Mouse (Mus musculus): ENCODE results near the gene Ccdc117. TPM values are rescaled to one million over a fixed set of nuclear protein-coding genes. Genes with fewer than 3 reads are reported as not detected.
A peak's percentile ranks its signal among the peaks of the same experiment; 100 is the strongest.

Gene Ccdc117
- polyA plus RNA-seq, 1 experiment from 2014 or later = 18.0 TPM

DNA sequence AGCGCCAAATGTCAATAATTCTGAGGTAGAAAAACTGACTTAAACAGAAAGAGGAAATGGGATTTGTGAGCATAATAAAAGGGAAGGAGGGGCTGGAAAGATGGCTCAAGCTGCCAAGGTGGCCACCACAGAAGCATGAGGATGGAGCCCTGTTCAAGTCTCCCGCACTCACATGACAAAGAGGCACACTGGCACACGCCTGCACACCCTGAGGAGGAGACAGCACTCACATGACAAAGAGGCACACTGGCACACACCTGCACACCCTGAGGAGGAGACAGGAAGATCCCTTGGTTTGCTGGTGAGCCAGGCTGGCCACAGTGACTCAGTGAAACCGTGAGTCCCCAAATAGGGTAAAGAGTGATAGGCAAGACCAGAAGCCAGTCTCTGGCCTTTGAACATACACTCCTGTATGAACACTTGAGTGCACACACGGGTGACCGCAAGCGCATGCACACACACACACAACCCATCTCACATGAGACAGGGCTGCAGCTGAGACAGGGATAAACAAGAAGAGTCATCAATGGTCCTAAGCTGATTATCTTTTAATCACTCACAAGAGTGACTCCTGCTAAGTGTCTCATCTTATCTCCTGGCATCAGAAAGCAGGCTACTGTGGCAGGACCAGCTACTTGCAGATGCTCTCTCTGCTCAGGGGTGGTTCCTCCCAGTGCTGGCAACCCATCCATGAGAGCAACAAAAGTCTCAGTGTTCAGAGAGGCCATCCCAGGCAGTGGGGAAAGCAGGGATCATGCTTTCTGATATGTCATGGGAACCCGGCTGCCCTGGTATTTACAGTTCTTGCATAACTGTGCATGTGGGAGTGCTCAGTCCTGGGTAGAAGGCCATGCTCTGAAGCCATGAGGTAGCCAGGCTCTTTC lies 32.5 kb downstream of the Ccdc117 start:
- Histone ChIP-seq H3K27me3 (ENCODE audit: control insufficient read depth, insufficient read depth, low read depth, low read length) (no peaks in the 10 kb centered on the region), H3K4me3 (ENCODE audit: low read length) (no peak overlapping the region), H3K9me3 (ENCODE audit: control insufficient read depth, low read length) (no peaks in the 10 kb centered on the region), H3K4me1 (replicated peaks; ENCODE audit: control insufficient read depth, insufficient read depth, low read length) (0 out of 2 replicates have a peak, but pooled peaks cover 4% of the 10 kb centered on the region), H3K27ac (ENCODE audit: low read length) (no peak overlapping the region), H3K36me3 (ENCODE audit: control insufficient read depth, insufficient read depth, low read length) (no peaks in the 10 kb centered on the region), H3K9ac (ENCODE audit: low read length) (no peak overlapping the region), H3K4me2 (ENCODE audit: low read depth, low read length) (no peak overlapping the region)
- WGBS = 71% methylated on average over 8 of the region's 8 CpGs
- no peak for ATAC-seq (ENCODE audit: low read depth)

DNA sequence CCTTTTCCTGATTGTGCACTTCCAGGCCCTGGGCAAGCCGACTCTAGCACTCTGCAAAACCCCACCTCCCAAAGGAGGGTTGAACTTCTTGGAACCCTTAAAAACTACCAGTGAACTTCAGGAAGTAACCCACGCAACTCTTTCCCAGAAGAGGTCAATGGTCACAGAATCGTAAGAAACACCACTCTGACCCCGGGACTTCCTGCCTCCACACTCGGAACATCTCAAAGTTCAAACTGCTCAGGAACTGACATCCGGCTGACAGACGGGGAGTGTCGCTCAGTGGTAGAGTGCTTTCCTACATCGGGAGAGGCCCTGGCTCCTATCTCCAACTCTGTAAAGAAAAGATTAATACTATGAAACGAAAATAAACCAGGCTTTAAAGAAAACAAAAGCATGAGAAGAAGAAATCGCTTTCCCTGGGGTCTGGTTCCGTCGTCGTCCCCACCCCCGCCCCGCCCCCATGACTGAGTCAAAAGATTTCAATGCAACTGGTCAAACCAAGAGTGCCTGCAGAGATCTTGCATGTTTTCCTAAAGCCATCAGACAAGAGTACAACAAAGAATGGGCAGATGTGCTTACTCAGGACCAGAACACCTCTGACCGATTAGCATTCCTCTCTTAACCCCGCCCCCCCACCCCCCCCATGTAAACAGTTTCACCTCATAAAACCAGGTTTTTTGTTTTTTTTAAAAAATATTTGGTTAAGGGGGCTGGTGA lies 36.0 kb downstream of the Ccdc117 start:
- Histone ChIP-seq H3K36me3 (ENCODE audit: control insufficient read depth, insufficient read depth, low read length) (no peaks in the 10 kb centered on the region), H3K27me3 (ENCODE audit: control insufficient read depth, insufficient read depth, low read depth, low read length) (no peaks in the 10 kb centered on the region), H3K9ac (ENCODE audit: low read length) (peak overlapping the region; percentile 46), H3K4me2 (ENCODE audit: low read depth, low read length) (peak overlapping the region; percentile 45), H3K4me3 (ENCODE audit: low read length) (peak overlapping the region; percentile 25), H3K4me1 (replicated peaks; ENCODE audit: control insufficient read depth, insufficient read depth, low read length) (0 out of 2 replicates have a peak, but pooled peaks cover 4% of the 10 kb centered on the region), H3K9me3 (ENCODE audit: control insufficient read depth, low read length) (no peaks in the 10 kb centered on the region), H3K27ac (ENCODE audit: low read length) (peak overlapping the region; percentile 41)
- peak; percentile 76; the same call in 1 of the 2 replicates for ATAC-seq (ENCODE audit: low read depth)
- WGBS = 17% methylated on average over 18 of the region's 18 CpGs

DNA sequence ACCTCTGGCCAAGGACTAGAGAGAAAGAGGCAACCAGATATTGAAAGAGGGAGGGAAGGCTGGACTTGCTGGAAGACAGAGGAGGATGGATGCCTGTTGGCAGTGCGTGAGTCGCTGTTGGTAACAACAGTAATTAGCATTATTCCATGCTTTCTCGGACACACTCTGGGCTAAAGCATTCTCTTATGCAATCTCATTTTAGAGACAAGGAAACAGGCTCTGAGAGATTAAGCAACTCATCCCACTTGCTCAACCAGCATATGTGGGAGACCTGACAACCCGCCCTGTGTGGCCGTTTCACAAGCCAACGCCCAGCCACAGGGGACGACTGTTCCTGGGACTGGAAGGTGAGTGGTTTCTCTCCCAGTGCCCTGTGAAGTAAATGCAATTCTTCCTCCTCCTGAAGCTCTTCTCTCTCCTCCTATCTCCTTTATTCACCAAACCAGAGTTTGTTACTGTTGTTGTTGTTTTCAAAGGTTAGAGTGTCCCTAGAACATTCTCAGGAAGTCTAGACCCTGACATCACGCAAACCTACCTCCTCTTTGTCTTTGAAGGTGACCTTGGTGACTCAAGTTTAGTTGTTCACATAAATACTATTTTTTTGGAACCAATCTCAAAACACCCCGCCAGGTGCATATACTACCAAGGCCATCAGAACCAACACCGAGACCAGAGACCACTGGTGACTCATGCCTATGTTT lies 39.5 kb downstream of the Ccdc117 start:
- 81% methylated on average over 10 of the region's 10 CpGs for WGBS

DNA sequence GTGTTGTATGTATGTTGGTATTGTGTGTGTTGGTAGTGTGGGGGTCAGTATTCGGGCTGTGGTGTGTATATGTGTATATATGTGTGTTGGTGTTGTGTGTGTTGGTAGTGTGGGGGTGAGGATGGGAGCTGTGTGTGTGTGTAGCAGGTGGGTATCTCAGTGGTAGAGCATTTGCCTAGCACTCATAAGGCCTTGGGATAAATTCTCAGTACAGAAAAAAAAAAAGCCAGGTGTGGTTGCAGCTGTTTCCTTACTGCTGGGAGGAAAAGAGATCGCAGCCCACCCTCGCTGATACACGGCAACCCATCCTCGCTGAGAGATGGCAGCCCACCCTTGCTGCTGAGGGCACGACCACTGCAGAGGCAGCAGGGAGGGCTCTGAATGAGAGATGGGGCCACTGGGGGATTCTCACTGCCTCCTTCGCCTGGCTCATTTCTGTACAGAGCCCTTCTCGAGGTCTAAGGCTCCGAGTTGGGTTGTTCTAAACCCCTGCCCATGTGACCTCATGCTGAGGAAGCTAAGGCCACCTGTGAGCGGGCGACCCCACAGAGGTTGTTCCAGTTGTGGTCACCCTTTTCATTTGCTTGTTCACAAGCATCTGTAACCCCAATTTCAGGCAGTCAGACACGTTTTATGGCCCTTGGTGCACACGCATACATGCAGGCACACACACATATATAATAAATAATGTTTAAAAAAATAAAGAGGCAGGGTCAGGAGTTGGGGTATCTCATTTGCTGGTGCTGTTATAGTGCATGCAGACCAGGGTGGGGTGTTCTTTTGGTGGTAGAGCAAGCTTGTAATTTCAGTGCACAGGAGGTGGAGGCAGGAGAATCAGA lies 40.9 kb downstream of the Ccdc117 start:
- Histone ChIP-seq H3K27me3 (ENCODE audit: control insufficient read depth, insufficient read depth, low read depth, low read length) (no peaks in the 10 kb centered on the region), H3K9me3 (ENCODE audit: control insufficient read depth, low read length) (no peaks in the 10 kb centered on the region), H3K4me2 (ENCODE audit: low read depth, low read length) (no peak overlapping the region), H3K9ac (ENCODE audit: low read length) (no peak overlapping the region), H3K4me3 (ENCODE audit: low read length) (no peak overlapping the region), H3K4me1 (replicated peaks; ENCODE audit: control insufficient read depth, insufficient read depth, low read length) (peaks cover 21% of the 10 kb centered on the region), H3K27ac (ENCODE audit: low read length) (no peak overlapping the region), H3K36me3 (ENCODE audit: control insufficient read depth, insufficient read depth, low read length) (no peaks in the 10 kb centered on the region)
- no peak for ATAC-seq (ENCODE audit: low read depth)
- 74% methylated on average over 13 of the region's 13 CpGs for WGBS

More for the DNA sequence above, 39.5 kb downstream of the Ccdc117 start:
- no peaks in the 10 kb centered on the region for H3K9me3 ChIP-seq (ENCODE audit: control insufficient read depth, low read length)
- peaks cover 21% of the 10 kb centered on the region for H3K4me1 ChIP-seq (replicated peaks; ENCODE audit: control insufficient read depth, insufficient read depth, low read length)
- H3K27ac ChIP-seq (ENCODE audit: low read length) = no peak overlapping the region
- no peaks in the 10 kb centered on the region for H3K27me3 ChIP-seq (ENCODE audit: control insufficient read depth, insufficient read depth, low read depth, low read length)
- 0 out of 2 replicates have a peak overlapping the region, but pooled peaks have one; percentile 20 for H3K9ac ChIP-seq (ENCODE audit: low read length)
- no peak overlapping the region for H3K4me2 ChIP-seq (ENCODE audit: low read depth, low read length)
- no peak; the same call in 1 of the 2 replicates for ATAC-seq (ENCODE audit: low read depth)
- H3K36me3 ChIP-seq (ENCODE audit: control insufficient read depth, insufficient read depth, low read length) = no peaks in the 10 kb centered on the region
- no peak overlapping the region for H3K4me3 ChIP-seq (ENCODE audit: low read length)

DNA sequence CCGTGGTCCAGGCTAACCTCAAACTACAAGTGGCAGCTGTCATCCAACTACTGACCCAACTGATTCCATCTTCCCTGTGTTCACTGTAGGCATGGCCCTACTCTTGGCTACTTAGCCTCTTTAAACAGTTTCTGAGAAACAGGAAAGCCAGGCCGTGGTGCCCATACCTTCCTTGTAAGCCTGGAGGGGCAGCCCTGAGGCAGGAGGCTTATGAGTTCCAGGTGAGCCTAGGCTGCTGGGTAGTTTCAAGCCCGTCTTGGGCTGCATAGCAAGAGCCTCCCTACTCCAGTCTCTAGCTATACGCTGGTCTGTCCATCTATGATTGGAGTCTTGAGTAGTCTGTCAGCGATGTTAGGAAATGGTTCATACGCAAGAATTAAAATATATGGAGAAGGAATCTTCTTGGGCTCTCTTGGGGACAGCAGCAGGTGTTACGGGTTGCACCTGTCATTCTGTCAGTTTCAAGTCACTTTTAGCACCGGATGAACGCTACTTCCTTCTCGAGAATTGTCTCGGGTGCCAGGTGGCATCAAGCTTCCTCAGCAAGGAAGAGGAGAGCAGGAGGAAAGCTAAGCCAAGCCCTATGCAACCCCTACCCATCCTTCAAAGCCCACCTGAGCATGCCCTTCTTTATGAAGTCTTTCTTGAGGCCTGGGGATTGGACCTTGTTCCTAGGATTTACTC lies 41.9 kb downstream of the Ccdc117 start:
- Histone ChIP-seq H3K4me3 (ENCODE audit: low read length) (no peak overlapping the region), H3K9ac (ENCODE audit: low read length) (no peak overlapping the region), H3K27me3 (ENCODE audit: control insufficient read depth, insufficient read depth, low read depth, low read length) (no peaks in the 10 kb centered on the region), H3K9me3 (ENCODE audit: control insufficient read depth, low read length) (no peaks in the 10 kb centered on the region), H3K4me1 (replicated peaks; ENCODE audit: control insufficient read depth, insufficient read depth, low read length) (peaks cover 17% of the 10 kb centered on the region), H3K27ac (ENCODE audit: low read length) (no peak overlapping the region; the same call in 1 of the 2 replicates), H3K4me2 (ENCODE audit: low read depth, low read length) (no peak overlapping the region), H3K36me3 (ENCODE audit: control insufficient read depth, insufficient read depth, low read length) (no peaks in the 10 kb centered on the region)
- WGBS = 72% methylated on average over 11 of the region's 11 CpGs
- ATAC-seq (ENCODE audit: low read depth) = no peak

DNA sequence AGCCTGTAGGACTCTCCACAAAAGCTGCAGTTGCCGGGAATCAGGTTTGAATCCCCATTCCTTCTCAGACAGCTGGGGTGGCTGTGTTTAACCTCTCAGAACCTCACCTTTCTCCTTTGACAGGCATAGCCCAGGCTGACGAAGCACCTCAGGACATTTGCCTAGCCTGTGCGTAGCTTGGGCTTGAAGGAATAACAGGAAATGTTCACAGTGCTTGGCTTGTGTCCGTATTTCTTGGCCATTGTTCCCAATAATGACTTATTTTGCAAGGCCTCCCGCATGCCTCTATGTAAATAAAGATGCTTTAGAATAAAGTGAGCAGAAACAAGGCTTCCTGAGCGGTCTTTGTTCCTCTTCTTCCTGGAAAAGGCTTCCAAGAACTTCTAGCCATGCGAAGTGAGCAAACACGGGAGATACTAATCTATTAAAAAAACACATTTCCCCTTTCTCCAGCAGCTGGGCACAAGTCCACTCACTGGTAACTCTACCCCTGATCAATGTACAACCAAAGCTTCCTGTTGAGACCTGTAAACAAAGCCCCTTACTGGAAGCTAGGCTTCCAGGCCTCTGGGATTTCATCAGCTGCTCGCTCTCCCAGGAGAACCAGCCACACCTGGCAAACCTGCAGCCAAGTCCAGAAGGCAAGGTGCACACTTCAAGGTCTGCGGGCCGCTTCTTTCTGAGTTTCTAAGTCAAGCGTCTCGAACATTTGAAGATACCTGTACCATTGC lies 42.9 kb downstream of the Ccdc117 start:
- Histone ChIP-seq H3K9me3 (ENCODE audit: control insufficient read depth, low read length) (no peaks in the 10 kb centered on the region), H3K4me3 (ENCODE audit: low read length) (no peak overlapping the region), H3K27ac (ENCODE audit: low read length) (peak overlapping the region; percentile 82), H3K4me1 (replicated peaks; ENCODE audit: control insufficient read depth, insufficient read depth, low read length) (peaks cover 17% of the 10 kb centered on the region), H3K27me3 (ENCODE audit: control insufficient read depth, insufficient read depth, low read depth, low read length) (no peaks in the 10 kb centered on the region), H3K36me3 (ENCODE audit: control insufficient read depth, insufficient read depth, low read length) (no peaks in the 10 kb centered on the region), H3K9ac (ENCODE audit: low read length) (peak overlapping the region; percentile 28; the same call in 1 of the 2 replicates), H3K4me2 (ENCODE audit: low read depth, low read length) (0 out of 2 replicates have a peak overlapping the region, but pooled peaks have one; percentile 6)
- WGBS = 48% methylated on average over 13 of the region's 13 CpGs
- peak; percentile 30; the same call in 1 of the 2 replicates for ATAC-seq (ENCODE audit: low read depth)

DNA sequence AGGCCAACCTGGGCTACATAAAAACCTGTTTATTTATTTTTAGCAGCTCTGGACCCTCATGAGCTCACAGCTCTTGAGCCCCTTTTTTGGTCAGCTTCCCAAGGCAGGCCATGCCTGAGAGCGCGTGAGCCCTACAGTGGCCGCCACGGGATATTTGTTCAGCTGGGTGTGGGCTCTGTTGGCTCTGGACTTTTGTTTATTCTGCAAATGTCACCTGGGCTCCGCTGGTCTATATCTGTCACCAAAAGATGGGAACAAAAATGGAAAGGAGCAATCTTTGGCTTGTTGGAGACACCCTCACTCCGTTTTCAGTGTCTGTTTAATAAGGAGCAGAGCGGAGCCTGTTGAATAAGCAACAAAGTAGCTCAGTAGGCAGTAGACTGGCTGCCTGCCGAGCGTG lies 43.6 kb downstream of the Ccdc117 start:
- Histone ChIP-seq H3K4me2 (ENCODE audit: low read depth, low read length) (0 out of 2 replicates have a peak overlapping the region, but pooled peaks have one; percentile 6), H3K4me1 (replicated peaks; ENCODE audit: control insufficient read depth, insufficient read depth, low read length) (peaks cover 17% of the 10 kb centered on the region), H3K36me3 (ENCODE audit: control insufficient read depth, insufficient read depth, low read length) (no peaks in the 10 kb centered on the region), H3K27me3 (ENCODE audit: control insufficient read depth, insufficient read depth, low read depth, low read length) (no peaks in the 10 kb centered on the region), H3K4me3 (ENCODE audit: low read length) (no peak overlapping the region), H3K27ac (ENCODE audit: low read length) (peak overlapping the region; percentile 82), H3K9ac (ENCODE audit: low read length) (peak overlapping the region; percentile 28; the same call in 1 of the 2 replicates), H3K9me3 (ENCODE audit: control insufficient read depth, low read length) (no peaks in the 10 kb centered on the region)
- peak; percentile 59 for ATAC-seq (ENCODE audit: low read depth)
- 53% methylated on average over 9 of the region's 9 CpGs for WGBS

All from lung, embryonic 16.5 days (tissue).